Mouse (Mus musculus) heart, embryonic 14.5 days (tissue): ENCODE data around the gene Mctp1. TPM values are rescaled to one million over a fixed set of nuclear protein-coding genes. Genes with fewer than 3 reads are reported as not detected.
"Not testable (repeated sequence)": the region's sequence is repeated elsewhere in the genome, so short reads cannot be mapped to it uniquely, and the experiment has no call there.

Experiments
- ATAC-seq: fragments of 200-750 bp; cut with Nextera tagmentation; 2 replicates; pipeline ENCODE4 v1.8.0; 2017; ENCODE audit warnings: low read depth, moderate TSS enrichment; ENCODE audit not compliant: insufficient number of reproducible peaks, insufficient read depth, low FRiP score
- H3K27ac ChIP-seq, 2 experiments: fragments of 200-500 bp in 1 of 2; fragments of 300-500 bp in 1 of 2; sonication (generic) in 1 of 2; replicated peaks in 1 of 2; 2 replicates each; pipeline ENCODE4 v1.5.1; 2012 to 2014; ENCODE audit warnings: low read depth in 2 of 2, low read length in 2 of 2, control low read depth in 1 of 2, mild to moderate bottlenecking in 1 of 2, mixed read lengths in 1 of 2; ENCODE audit not compliant: control insufficient read depth in 1 of 2, insufficient read depth in 1 of 2
- H3K27me3 ChIP-seq: fragments of 300-500 bp; sonication (generic); 2 replicates; pipeline ENCODE4 v1.6.1; 2014; ENCODE audit warnings: mild to moderate bottlenecking, low read length, control low read depth; ENCODE audit not compliant: control insufficient read depth, insufficient read depth
- H3K36me3 ChIP-seq: fragments of 300-500 bp; sonication (generic); 2 replicates; pipeline ENCODE4 v1.6.1; 2014; ENCODE audit warnings: mild to moderate bottlenecking, control low read depth, low read length, mixed read lengths; ENCODE audit not compliant: control insufficient read depth, insufficient read depth
- H3K4me1 ChIP-seq, 2 experiments: fragments of 200-500 bp in 1 of 2; fragments of 300-500 bp in 1 of 2; sonication (generic) in 1 of 2; 2 replicates each; pipeline ENCODE4 v1.6.1; 2012 to 2014; ENCODE audit warnings: low read length in 2 of 2, control low read depth in 1 of 2, mixed read lengths in 1 of 2; ENCODE audit not compliant: control insufficient read depth in 2 of 2, insufficient read depth in 2 of 2
- H3K4me2 ChIP-seq: fragments of 300-500 bp; sonication (generic); 2 replicates; pipeline ENCODE4 v1.6.1; 2014; ENCODE audit warnings: mild to moderate bottlenecking, low read length
- H3K4me3 ChIP-seq, 2 experiments: fragments of 200-500 bp in 1 of 2; fragments of 300-500 bp in 1 of 2; sonication (generic) in 1 of 2; 2 replicates each; pipeline ENCODE4 v1.5.1; 2012 to 2014; ENCODE audit warnings: low read length in 2 of 2, mild to moderate bottlenecking in 2 of 2, control low read depth in 1 of 2, low read depth in 1 of 2, moderate library complexity in 1 of 2; ENCODE audit not compliant: control insufficient read depth in 1 of 2, insufficient read depth in 1 of 2
- H3K9ac ChIP-seq: fragments of 300-500 bp; sonication (generic); 2 replicates; pipeline ENCODE4 v1.6.1; 2014; ENCODE audit warnings: mild to moderate bottlenecking, low read length
- H3K9me3 ChIP-seq: fragments of 300-500 bp; sonication (generic); 2 replicates; pipeline ENCODE4 v1.6.1; 2016; ENCODE audit warnings: low read length, control low read depth; ENCODE audit not compliant: control insufficient read depth
- WGBS: fragments of 180-500 bp; shearing (Covaris S2); extraction: QIAGEN DNeasy Blood & Tissue Kit; methylation state at CpG from one replicate; pipeline ENCODE4 v1.1.7; 2014; 5-methylcytosine and 5-hydroxymethylcytosine counted together
- polyA plus RNA-seq: library from polyadenylated mRNA; unstranded; fragments of >200 nt; fragmentation: Nextera tagmentation; extraction: Ambion mirVana; gene quantifications from 2 replicates; pipeline ENCODE4 v1.2.1, GENCODE M21; 2014

Gene Mctp1
- polyA plus RNA-seq, 1 experiment from 2014 or later = 0.45 TPM

- no peaks in the 10 kb centered on the region for H3K27me3 ChIP-seq
- no peak overlapping the region; a peak in 1 of 4 replicates for H3K27ac ChIP-seq
- no peak for ATAC-seq
- no peaks in the 10 kb centered on the region for H3K36me3 ChIP-seq
- H3K9me3 ChIP-seq = no peaks in the 10 kb centered on the region
- no peak overlapping the region for H3K4me2 ChIP-seq
- H3K9ac ChIP-seq = no peak overlapping the region
- H3K4me3 ChIP-seq = no peak overlapping the region
- H3K4me1 ChIP-seq = no peaks in the 10 kb centered on the region
Observed at GRCm38 (mm10) chr13:76949234-76949633, 564.9 kb downstream of the Mctp1 start.

DNA sequence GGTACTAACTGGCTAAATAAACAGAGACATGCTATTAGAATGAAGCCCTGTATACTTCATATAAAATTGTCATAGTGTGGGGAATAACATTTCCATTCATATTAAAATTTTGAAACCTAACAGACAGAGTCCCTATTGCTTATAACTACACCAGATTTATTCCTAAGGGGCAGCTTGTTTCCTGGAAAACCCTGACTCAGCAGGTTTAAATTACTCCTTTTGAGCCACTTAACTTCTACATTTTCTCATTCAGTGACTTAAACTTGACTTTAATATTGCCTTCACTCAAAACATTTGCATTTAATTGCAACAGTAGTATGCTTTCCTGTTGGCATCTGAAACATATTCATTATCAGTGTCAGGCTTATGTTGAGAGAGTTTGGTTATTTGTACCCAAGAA lies 583.3 kb downstream of the Mctp1 start:
- Histone ChIP-seq H3K36me3 (no peaks in the 10 kb centered on the region), H3K4me3 (no peak overlapping the region), H3K4me2 (no peak overlapping the region), H3K27ac (no peak overlapping the region), H3K27me3 (no peaks in the 10 kb centered on the region), H3K9me3 (no peaks in the 10 kb centered on the region), H3K9ac (no peak overlapping the region), H3K4me1 (no peaks in the 10 kb centered on the region)
- ATAC-seq = no peak

GRCm38 (mm10) chr13:76969386-76969785 lies 585.1 kb downstream of the Mctp1 start:
- no peak for ATAC-seq
- Histone ChIP-seq H3K4me1 (no peaks in the 10 kb centered on the region), H3K27me3 (no peaks in the 10 kb centered on the region), H3K27ac (no peak overlapping the region), H3K36me3 (no peaks in the 10 kb centered on the region), H3K9me3 (no peaks in the 10 kb centered on the region), H3K4me3 (no peak overlapping the region), H3K9ac (no peak overlapping the region), H3K4me2 (no peak overlapping the region)
- WGBS = 3% methylated on average over 2 of the region's 2 CpGs

DNA sequence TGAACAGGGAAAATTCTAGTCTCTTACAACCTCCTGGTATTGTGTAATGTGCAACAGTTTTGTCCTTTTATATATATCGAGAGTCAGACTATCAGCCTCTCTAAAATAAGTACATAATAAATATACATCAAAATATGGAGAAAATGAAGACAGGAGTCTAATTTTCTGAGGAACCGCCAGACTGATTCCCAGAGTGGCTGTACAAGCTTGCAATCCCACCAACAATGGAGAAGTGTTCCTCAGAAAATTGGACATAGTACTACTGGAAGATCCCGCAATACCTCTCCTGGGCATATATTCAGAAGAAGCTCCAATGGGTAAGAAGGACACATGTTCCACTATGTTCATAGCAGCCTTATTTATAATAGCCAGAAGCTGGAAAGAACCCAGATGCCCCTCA lies 586.7 kb downstream of the Mctp1 start:
- H3K36me3 ChIP-seq, H3K27ac ChIP-seq, H3K9me3 ChIP-seq, H3K4me2 ChIP-seq, H3K4me1 ChIP-seq, H3K9ac ChIP-seq, ATAC-seq, H3K27me3 ChIP-seq, H3K4me3 ChIP-seq: not testable (repeated sequence)
- 80% methylated on average over 3 of the region's 3 CpGs for WGBS

GRCm38 (mm10) chr13:77002628-77003027 lies 618.3 kb downstream of the Mctp1 start:
- 76% methylated on average over 3 of the region's 3 CpGs for WGBS
- H3K27ac ChIP-seq = no peak overlapping the region
- ATAC-seq = no peak

DNA sequence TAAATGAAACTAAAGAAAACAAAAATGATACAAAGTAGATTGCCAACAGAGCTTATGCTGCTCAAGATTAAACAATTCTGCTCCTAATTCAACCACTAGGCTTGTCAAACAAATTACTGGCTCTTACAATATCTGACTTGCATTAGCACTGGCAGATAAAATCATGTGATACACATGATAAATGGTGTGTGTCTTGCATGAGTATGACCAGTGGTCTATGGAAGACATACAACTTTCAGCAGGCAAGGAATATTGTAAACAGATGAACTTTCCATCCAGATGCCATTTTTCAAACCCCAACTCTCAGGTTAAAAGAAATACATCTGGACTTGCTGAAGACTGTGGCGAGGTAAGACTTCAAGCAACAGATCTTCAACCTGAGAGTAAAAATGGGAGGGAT lies 619.3 kb downstream of the Mctp1 start:
- no peak overlapping the region for H3K4me3 ChIP-seq
- no peaks in the 10 kb centered on the region for H3K27me3 ChIP-seq
- no peak for ATAC-seq
- H3K36me3 ChIP-seq = no peaks in the 10 kb centered on the region
- WGBS = 91% methylated on average over 1 of the region's 1 CpGs
- no peak overlapping the region for H3K9ac ChIP-seq
- H3K27ac ChIP-seq = no peak overlapping the region
- H3K4me1 ChIP-seq = no peaks in the 10 kb centered on the region
- H3K4me2 ChIP-seq = no peak overlapping the region
- H3K9me3 ChIP-seq = no peaks in the 10 kb centered on the region

More at GRCm38 (mm10) chr13:77002628-77003027, 618.3 kb downstream of the Mctp1 start:
- Histone ChIP-seq H3K9me3 (no peaks in the 10 kb centered on the region), H3K4me2 (no peak overlapping the region), H3K9ac (no peak overlapping the region), H3K4me1 (no peaks in the 10 kb centered on the region), H3K36me3 (no peaks in the 10 kb centered on the region), H3K27me3 (no peaks in the 10 kb centered on the region), H3K4me3 (no peak overlapping the region)

GRCm38 (mm10) chr13:77018851-77019250 lies 634.5 kb downstream of the Mctp1 start:
- no peaks in the 10 kb centered on the region for H3K27me3 ChIP-seq
- WGBS = 69% methylated on average over 2 of the region's 2 CpGs
- H3K27ac ChIP-seq = no peak overlapping the region
- no peak overlapping the region for H3K4me2 ChIP-seq
- H3K9ac ChIP-seq = no peak overlapping the region
- no peaks in the 10 kb centered on the region for H3K4me1 ChIP-seq
- H3K36me3 ChIP-seq = no peaks in the 10 kb centered on the region
- ATAC-seq = no peak
- H3K4me3 ChIP-seq = no peak overlapping the region
- no peaks in the 10 kb centered on the region for H3K9me3 ChIP-seq

GRCm38 (mm10) chr13:77029594-77029993 lies 645.3 kb downstream of the Mctp1 start:
- ATAC-seq = no peak
- Histone ChIP-seq H3K27me3 (no peaks in the 10 kb centered on the region), H3K4me2 (peak overlapping the region; percentile 38), H3K36me3 (no peaks in the 10 kb centered on the region), H3K4me3 (no peak overlapping the region), H3K9me3 (no peaks in the 10 kb centered on the region), H3K9ac (no peak overlapping the region), H3K4me1 (peaks cover 0 to 4% of the 10 kb centered on the region in 2 experiments; a peak in 1 of 4 replicates), H3K27ac (no peak overlapping the region)
- WGBS = 27% methylated on average over 5 of the region's 5 CpGs
